Mouse (Mus musculus): ENCODE measurements at regions not wholly inside any gene's neighbourhood (a gene's known extent, or its start where the extent isn't known, plus 50 kb on each side); places are given as distances from the start of the nearest gene placed in this dataset.
"Not testable (repeated sequence)": the region's sequence is repeated elsewhere in the genome, so short reads cannot be mapped to it uniquely, and the experiment has no call there.

DNA sequence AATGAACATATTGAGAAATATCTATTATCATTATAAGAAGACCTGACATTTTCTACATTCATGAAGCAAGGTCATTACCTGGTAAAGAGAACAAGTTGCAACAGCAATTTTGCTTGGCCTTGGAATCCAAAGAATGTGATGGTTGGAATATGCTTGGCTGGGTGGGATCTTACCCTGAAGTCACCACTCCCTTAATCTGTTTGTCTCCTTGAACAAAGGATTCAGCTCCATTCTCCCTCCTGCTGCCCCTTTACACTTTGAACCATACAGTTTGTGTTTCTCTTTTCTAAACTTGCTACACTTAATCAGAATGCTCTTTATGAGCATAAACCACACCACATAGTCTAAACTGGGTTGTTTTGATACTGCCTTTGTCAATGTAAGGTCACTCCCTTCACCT lies 403.8 kb downstream of the Epm2a start:
- no peaks in the 10 kb centered on the region for H3K36me3 ChIP-seq (ENCODE audit: control insufficient read depth, insufficient read depth, low read length)
- no peaks in the 10 kb centered on the region for H3K4me1 ChIP-seq (ENCODE audit: control insufficient read depth, insufficient read depth, low read length)
- H3K27me3 ChIP-seq (replicated peaks; ENCODE audit: control insufficient read depth, insufficient read depth, low read length), result no peaks in the 10 kb centered on the region
- TF ChIP-seq POLR2A (IDR thresholded peaks at IDR 0.05; ENCODE audit: low read depth, low read length) (no peak), CTCF (conservative IDR thresholded peaks at IDR 0.05; ENCODE audit: insufficient read depth, insufficient read length, low read depth, low read length) (no peak)
- no peak overlapping the region for H3K4me3 ChIP-seq (ENCODE audit: insufficient read depth, low read depth, low read length)
- H3K27ac ChIP-seq (ENCODE audit: insufficient read depth, low read depth, low read length), result no peak overlapping the region
- DNase-seq, result no peak

DNA sequence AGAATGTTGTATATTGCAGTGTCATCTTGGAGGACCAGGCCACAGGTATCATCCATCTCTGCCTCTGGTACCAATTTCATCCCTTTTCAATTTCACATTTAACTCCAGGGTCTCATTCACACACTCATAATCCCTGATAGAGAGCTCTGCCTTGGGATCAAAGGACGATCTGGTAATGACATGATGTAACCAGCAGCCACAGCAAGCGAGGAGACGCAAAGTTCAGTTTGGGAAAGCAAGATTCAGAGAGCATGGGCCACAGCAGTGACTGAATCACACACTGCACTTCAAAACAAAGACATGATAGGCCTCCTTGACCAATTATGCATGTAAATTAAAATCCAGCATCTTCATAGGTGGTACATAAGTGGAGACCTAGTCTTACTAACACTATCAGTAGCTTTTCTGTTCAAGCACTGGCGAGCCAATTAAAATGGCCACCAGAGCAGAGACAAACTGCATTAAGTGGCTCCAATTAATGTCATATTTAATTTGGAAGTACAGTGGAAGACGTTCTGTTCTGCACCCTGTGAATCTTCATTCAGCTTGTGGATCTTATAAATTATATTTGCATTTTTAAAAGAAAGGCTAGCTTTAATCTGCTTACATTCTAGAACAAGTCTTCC lies 412.0 kb downstream of the Epm2a start:
- Histone ChIP-seq H3K4me1 (ENCODE audit: control insufficient read depth, insufficient read depth, low read length) (no peaks in the 10 kb centered on the region), H3K27ac (ENCODE audit: insufficient read depth, low read depth, low read length) (no peak overlapping the region), H3K4me3 (ENCODE audit: insufficient read depth, low read depth, low read length) (no peak overlapping the region), H3K36me3 (ENCODE audit: control insufficient read depth, insufficient read depth, low read length) (no peaks in the 10 kb centered on the region), H3K27me3 (replicated peaks; ENCODE audit: control insufficient read depth, insufficient read depth, low read length) (no peaks in the 10 kb centered on the region)
- TF ChIP-seq POLR2A (IDR thresholded peaks at IDR 0.05; ENCODE audit: low read depth, low read length) (no peak), CTCF (conservative IDR thresholded peaks at IDR 0.05; ENCODE audit: insufficient read depth, insufficient read length, low read depth, low read length) (no peak)
- 81% methylated on average over 5 of the region's 5 CpGs for WGBS
- DNase-seq, result no peak

DNA sequence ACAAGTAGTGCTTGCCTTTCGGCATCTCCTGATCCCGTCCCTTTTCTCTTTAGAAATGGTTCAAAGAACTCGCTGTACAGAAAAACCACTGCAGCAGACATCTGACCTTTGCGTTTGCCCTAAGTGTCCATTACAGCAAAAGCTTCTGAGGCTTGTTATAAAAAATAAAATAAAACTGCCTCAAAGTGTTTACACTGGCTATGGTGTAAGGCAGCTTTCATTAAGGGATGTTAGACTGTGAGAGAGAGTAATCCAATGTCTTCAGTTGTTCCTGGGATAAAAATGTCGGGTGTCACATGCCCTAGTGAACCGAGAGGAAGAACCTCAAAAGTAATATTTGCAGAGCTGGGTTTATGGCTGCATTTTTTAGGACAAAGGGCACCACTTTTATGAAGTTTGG lies 434.7 kb downstream of the Epm2a start:
- no peaks in the 10 kb centered on the region for H3K4me1 ChIP-seq (ENCODE audit: control insufficient read depth, insufficient read depth, low read length)
- H3K27ac ChIP-seq (ENCODE audit: insufficient read depth, low read depth, low read length), result no peak overlapping the region
- DNase-seq, result no peak
- no peaks in the 10 kb centered on the region for H3K27me3 ChIP-seq (replicated peaks; ENCODE audit: control insufficient read depth, insufficient read depth, low read length)
- no peak overlapping the region for H3K4me3 ChIP-seq (ENCODE audit: insufficient read depth, low read depth, low read length)
- H3K36me3 ChIP-seq (ENCODE audit: control insufficient read depth, insufficient read depth, low read length), result no peaks in the 10 kb centered on the region
- TF ChIP-seq POLR2A (IDR thresholded peaks at IDR 0.05; ENCODE audit: low read depth, low read length), result no peak
- no peak for TF ChIP-seq CTCF (conservative IDR thresholded peaks at IDR 0.05; ENCODE audit: insufficient read depth, insufficient read length, low read depth, low read length)
- 40% methylated on average over 6 of the region's 6 CpGs for WGBS

DNA sequence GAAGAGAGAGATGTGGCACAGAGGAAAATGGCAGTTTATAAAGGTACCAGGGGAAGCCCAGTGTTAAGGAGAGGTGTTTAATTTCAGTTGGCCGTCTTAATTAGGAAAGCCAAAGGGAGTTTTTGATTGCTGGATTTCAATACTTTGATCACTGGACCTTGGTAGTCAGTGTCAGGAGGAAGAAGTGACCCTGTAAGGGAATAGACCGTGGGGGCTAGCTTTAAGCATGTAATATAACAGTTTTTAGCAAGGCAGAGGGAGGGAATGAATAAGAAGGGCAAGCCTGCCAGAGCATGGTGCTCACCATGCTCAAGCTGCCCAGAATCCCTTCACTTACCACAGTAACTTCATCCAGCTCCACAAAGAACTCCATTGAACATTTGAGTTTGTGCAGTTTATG lies 437.1 kb downstream of the Epm2a start:
- WGBS, result 39% methylated on average over 2 of the region's 2 CpGs

DNA sequence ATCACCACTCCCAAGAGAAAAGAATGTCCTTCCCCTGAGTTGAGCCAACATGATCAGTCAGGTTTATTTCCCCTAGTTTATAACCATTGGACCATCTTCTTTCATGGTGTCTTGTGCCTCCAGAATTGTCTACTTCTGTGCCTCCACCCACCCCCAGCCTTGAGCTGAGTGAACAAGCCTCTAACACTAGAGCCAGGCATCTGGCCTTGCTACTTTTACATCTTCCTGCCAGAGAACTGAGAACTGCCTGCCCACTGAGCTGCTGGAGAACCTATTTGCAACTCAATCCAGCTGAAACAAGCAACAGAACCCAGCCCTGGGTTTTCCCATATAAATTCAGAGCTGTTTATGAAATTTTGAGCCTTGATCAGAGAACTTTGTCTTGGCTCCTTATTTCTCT lies 444.0 kb downstream of the Epm2a start:
- H3K4me1 ChIP-seq (ENCODE audit: control insufficient read depth, insufficient read depth, low read length), result no peaks in the 10 kb centered on the region
- no peak overlapping the region for H3K4me3 ChIP-seq (ENCODE audit: insufficient read depth, low read depth, low read length)
- no peak overlapping the region for H3K27ac ChIP-seq (ENCODE audit: insufficient read depth, low read depth, low read length)
- no peaks in the 10 kb centered on the region for H3K36me3 ChIP-seq (ENCODE audit: control insufficient read depth, insufficient read depth, low read length)
- H3K27me3 ChIP-seq (replicated peaks; ENCODE audit: control insufficient read depth, insufficient read depth, low read length), result no peaks in the 10 kb centered on the region
- DNase-seq, result no peak
- no peak for TF ChIP-seq POLR2A (IDR thresholded peaks at IDR 0.05; ENCODE audit: low read depth, low read length)
- no peak for TF ChIP-seq CTCF (conservative IDR thresholded peaks at IDR 0.05; ENCODE audit: insufficient read depth, insufficient read length, low read depth, low read length)

More for the DNA sequence above, 437.1 kb downstream of the Epm2a start:
- Histone ChIP-seq H3K4me1 (ENCODE audit: control insufficient read depth, insufficient read depth, low read length) (no peaks in the 10 kb centered on the region), H3K4me3 (ENCODE audit: insufficient read depth, low read depth, low read length) (no peak overlapping the region), H3K27me3 (replicated peaks; ENCODE audit: control insufficient read depth, insufficient read depth, low read length) (no peaks in the 10 kb centered on the region), H3K36me3 (ENCODE audit: control insufficient read depth, insufficient read depth, low read length) (no peaks in the 10 kb centered on the region), H3K27ac (ENCODE audit: insufficient read depth, low read depth, low read length) (no peak overlapping the region)
- DNase-seq, result no peak
- TF ChIP-seq POLR2A (IDR thresholded peaks at IDR 0.05; ENCODE audit: low read depth, low read length) (no peak), CTCF (conservative IDR thresholded peaks at IDR 0.05; ENCODE audit: insufficient read depth, insufficient read length, low read depth, low read length) (no peak)

DNA sequence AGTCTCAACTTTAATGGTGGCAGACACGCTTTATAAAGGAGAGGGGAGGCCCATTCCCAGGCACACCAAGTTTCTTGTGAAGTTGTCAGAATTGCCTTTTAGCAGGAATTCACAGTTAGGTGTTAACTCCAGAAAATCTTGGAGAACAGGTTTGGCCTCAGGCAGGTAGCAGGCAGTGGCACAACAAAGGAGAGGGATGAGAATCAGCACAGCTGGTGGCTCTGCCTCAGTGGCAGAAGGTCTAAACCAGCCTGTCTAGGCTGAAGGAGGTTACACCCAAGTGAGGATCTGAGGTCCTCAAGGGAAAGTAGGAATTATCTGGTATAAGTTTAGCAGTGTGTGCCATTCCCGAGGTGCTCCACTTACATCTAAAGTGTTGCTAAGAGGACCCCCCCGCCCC lies 456.3 kb downstream of the Epm2a start:
- whole genome bisulfite sequencing, result 86% methylated on average over 3 of the region's 3 CpGs
- H3K36me3 ChIP-seq (ENCODE audit: control insufficient read depth, insufficient read depth, low read length), result no peaks in the 10 kb centered on the region
- no peaks in the 10 kb centered on the region for H3K27me3 ChIP-seq (replicated peaks; ENCODE audit: control insufficient read depth, insufficient read depth, low read length)
- TF ChIP-seq CTCF (conservative IDR thresholded peaks at IDR 0.05; ENCODE audit: insufficient read depth, insufficient read length, low read depth, low read length) (no peak), POLR2A (IDR thresholded peaks at IDR 0.05; ENCODE audit: low read depth, low read length) (no peak)
- no peak overlapping the region for H3K4me3 ChIP-seq (ENCODE audit: insufficient read depth, low read depth, low read length)
- no peak overlapping the region for H3K27ac ChIP-seq (ENCODE audit: insufficient read depth, low read depth, low read length)
- no peak for DNase-seq
- H3K4me1 ChIP-seq (ENCODE audit: control insufficient read depth, insufficient read depth, low read length), result no peaks in the 10 kb centered on the region

DNA sequence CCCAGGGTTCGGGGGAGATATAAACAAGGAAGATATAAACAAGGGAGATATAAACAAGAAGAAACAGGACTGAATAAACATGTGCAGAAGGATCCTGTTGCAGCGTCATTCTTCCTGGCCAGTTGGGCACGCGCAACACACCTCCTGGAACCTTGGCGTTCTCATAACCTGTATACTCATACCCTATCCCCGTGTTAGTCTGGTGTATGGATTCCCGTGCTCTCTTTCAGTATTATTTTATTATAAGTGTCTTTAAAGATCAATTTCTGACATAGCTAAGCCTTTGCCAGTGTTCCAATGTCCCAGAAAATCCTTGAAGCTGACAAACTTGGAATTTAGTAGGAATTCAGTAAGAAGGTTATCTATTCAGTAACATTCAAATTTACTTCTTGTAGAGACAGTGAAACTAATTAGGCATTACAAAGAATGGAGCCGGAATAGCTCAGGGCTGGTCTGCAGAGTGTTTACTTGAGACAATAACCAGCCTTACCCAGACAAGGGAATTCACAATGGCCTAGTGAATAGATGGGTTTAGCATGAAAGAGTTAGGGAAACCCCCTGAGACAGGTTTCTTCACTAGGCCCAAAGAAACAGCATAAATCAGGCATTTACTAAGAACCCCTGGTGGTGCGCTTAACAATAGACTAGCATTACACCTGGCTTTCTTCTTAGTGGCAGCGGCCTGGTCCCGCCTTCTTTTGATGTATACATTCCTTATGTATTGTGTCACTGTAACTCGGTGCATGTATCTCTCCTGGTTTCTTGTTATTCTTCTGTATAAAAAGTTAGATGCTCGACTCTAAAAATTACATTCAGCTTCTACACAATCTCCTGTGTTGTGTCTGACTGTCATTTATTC lies 458.4 kb downstream of the Epm2a start:
- not testable (repeated sequence) for H3K27me3 ChIP-seq (replicated peaks; ENCODE audit: control insufficient read depth, insufficient read depth, low read length); H3K4me1 ChIP-seq (ENCODE audit: control insufficient read depth, insufficient read depth, low read length); H3K4me3 ChIP-seq (ENCODE audit: insufficient read depth, low read depth, low read length); H3K36me3 ChIP-seq (ENCODE audit: control insufficient read depth, insufficient read depth, low read length); H3K27ac ChIP-seq (ENCODE audit: insufficient read depth, low read depth, low read length); DNase-seq
- WGBS, result 87% methylated on average over 13 of the region's 13 CpGs

Measured in kidney, adult 2 months (tissue).